Mouse (Mus musculus): ENCODE data around the gene Pld6. TPM values are rescaled to one million over a fixed set of nuclear protein-coding genes. Genes with fewer than 3 reads are reported as not detected.

The Pld6 gene
- total and polyA plus RNA-seq, 3 experiments = 3.1 to 5.5 TPM; not detected in 1

DNA sequence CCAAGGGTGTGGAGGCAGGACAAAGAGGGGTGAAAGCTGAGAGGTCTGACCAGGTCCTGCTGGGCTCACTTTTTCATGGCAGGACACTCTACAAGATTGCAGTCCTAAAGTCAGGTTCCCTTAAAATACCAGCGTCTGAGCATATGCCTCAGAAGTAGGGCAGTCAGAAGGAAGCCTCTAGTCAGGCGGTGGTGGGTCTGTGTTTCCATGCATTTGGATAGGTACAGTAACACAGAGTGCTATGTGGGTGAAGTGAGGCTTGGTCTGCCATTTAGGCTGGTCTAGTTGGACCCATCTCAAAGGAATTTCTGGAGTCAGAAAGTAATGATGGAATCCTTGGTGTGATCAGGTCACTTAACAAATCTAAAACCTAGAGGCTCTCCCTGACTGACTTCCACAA lies 18.1 kb downstream of the Pld6 start:
- Histone ChIP-seq H3K9me3 (replicated peaks; ENCODE audit: insufficient read depth, low read length) (no peaks in the 10 kb centered on the region), H3K36me3 (ENCODE audit: control insufficient read depth in 1 of 2, insufficient read depth in 2 of 2, low read length in 2 of 2) (peaks cover 2 to 20% of the 10 kb centered on the region in 2 experiments)

DNA sequence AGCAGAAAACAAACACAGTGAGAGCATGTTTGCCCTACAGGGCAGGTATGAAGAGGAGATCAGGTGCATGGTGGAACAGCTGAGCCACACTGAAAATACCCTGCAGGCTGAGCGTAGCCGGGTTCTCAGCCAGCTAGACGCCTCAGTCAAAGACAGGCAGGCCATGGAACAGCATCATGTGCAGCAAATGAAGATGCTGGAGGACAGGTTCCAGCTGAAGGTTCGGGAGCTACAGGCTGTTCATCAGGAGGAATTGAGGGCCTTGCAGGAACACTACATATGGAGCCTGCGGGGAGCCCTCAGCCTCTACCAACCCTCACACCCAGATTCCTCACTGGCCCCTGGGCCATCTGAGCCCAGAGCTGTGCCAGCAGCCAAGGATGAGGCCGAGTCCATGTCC lies 26.6 kb downstream of the Pld6 start:
- Histone ChIP-seq H3K9me3 (replicated peaks; ENCODE audit: insufficient read depth, low read length) (no peaks in the 10 kb centered on the region), H3K4me3 (ENCODE audit: control insufficient read depth in 1 of 2, insufficient read depth in 1 of 2, low read depth in 2 of 2, low read length in 2 of 2) (no peak overlapping the region), H3K36me3 (ENCODE audit: control insufficient read depth in 1 of 2, insufficient read depth in 2 of 2, low read length in 2 of 2) (peaks cover 0 to 13% of the 10 kb centered on the region in 2 experiments; a peak in 2 of 4 replicates), H3K27ac (ENCODE audit: control insufficient read depth, low read depth, low read length) (no peak overlapping the region), H3K79me2 (ENCODE audit: control insufficient read depth, insufficient read depth, low read length, poor library complexity) (no peaks in the 10 kb centered on the region), H3K27me3 (ENCODE audit: control insufficient read depth in 1 of 2, insufficient read depth in 2 of 2, low read length in 2 of 2) (no peaks in the 10 kb centered on the region), H3K9ac (ENCODE audit: control insufficient read depth, low read depth, low read length, poor library complexity, severe bottlenecking) (no peak overlapping the region), H3K4me1 (ENCODE audit: control insufficient read depth in 1 of 2, insufficient read depth in 2 of 2, low read length in 2 of 2) (no peaks in the 10 kb centered on the region)
- no peak for TF ChIP-seq RAD21 (IDR thresholded peaks at IDR 0.05; ENCODE audit: low read depth, low read length)
- no peak for TF ChIP-seq ETS1 (IDR thresholded peaks at IDR 0.05; ENCODE audit: low read depth, low read length)
- TF ChIP-seq MAZ (IDR thresholded peaks at IDR 0.05; ENCODE audit: low read depth, low read length) = no peak
- TF ChIP-seq RCOR1 (IDR thresholded peaks at IDR 0.05; ENCODE audit: low read depth, low read length) = no peak
- no peak for TF ChIP-seq SIN3A (IDR thresholded peaks at IDR 0.05; ENCODE audit: low read length)
- no peak for TF ChIP-seq TCF12 (IDR thresholded peaks at IDR 0.05; ENCODE audit: low read depth, low read length)
- no peak for TF ChIP-seq E2F4 (IDR thresholded peaks at IDR 0.05; ENCODE audit: borderline replicate concordance, low read depth, low read length)
- TF ChIP-seq MAFK (IDR thresholded peaks at IDR 0.05; ENCODE audit: borderline replicate concordance, low read depth, low read length) = no peak
- no peak for TF ChIP-seq MYC (IDR thresholded peaks at IDR 0.05; ENCODE audit: low read depth, low read length)
- no peak for TF ChIP-seq JUND (IDR thresholded peaks at IDR 0.05; ENCODE audit: low read depth, low read length)
- no peak for TF ChIP-seq MAX (IDR thresholded peaks at IDR 0.05; ENCODE audit: low read length)
- TF ChIP-seq CTCF (IDR thresholded peaks at IDR 0.05 in 2 of 3, conservative IDR thresholded peaks at IDR 0.05 in 1 of 3; ENCODE audit: control insufficient read depth in 1 of 3, insufficient read depth in 1 of 3, low read depth in 2 of 3, low read length in 3 of 3, poor library complexity in 1 of 3, severe bottlenecking in 1 of 3) = no peak
- TF ChIP-seq NELFE (IDR thresholded peaks at IDR 0.05; ENCODE audit: low read depth, low read length) = no peak
- no peak for TF ChIP-seq BHLHE40 (IDR thresholded peaks at IDR 0.05; ENCODE audit: borderline replicate concordance, low read depth, low read length)
- TF ChIP-seq NRF1 (IDR thresholded peaks at IDR 0.05; ENCODE audit: insufficient read depth, low read depth, low read length, poor library complexity, severe bottlenecking) = no peak
- TF ChIP-seq KAT2A (conservative IDR thresholded peaks at IDR 0.05; ENCODE audit: low read depth, low read length) = no peak
- no peak for TF ChIP-seq GATA1 (IDR thresholded peaks at IDR 0.05; ENCODE audit: low read depth, low read length)
- TF ChIP-seq MYB (IDR thresholded peaks at IDR 0.05; ENCODE audit: low read depth, low read length) = no peak
- DNase-seq (ENCODE audit: low read depth, low spot score) = no peak

More for the DNA sequence above, 18.1 kb downstream of the Pld6 start:
- no peak for DNase-seq (ENCODE audit: low read depth, low spot score)
- Histone ChIP-seq H3K27ac (ENCODE audit: control insufficient read depth, low read depth, low read length) (no peak overlapping the region), H3K79me2 (ENCODE audit: control insufficient read depth, insufficient read depth, low read length, poor library complexity) (no peaks in the 10 kb centered on the region), H3K9ac (ENCODE audit: control insufficient read depth, low read depth, low read length, poor library complexity, severe bottlenecking) (no peak overlapping the region), H3K27me3 (ENCODE audit: control insufficient read depth in 1 of 2, insufficient read depth in 2 of 2, low read length in 2 of 2) (no peaks in the 10 kb centered on the region), H3K4me3 (ENCODE audit: control insufficient read depth in 1 of 2, insufficient read depth in 1 of 2, low read depth in 2 of 2, low read length in 2 of 2) (no peak overlapping the region), H3K4me1 (ENCODE audit: control insufficient read depth in 1 of 2, insufficient read depth in 2 of 2, low read length in 2 of 2) (peaks cover 13 to 22% of the 10 kb centered on the region in 2 experiments)
- TF ChIP-seq MAX (IDR thresholded peaks at IDR 0.05; ENCODE audit: low read length) = no peak
- TF ChIP-seq HCFC1 (IDR thresholded peaks at IDR 0.05; ENCODE audit: low read depth, low read length) = no peak
- no peak for TF ChIP-seq ZKSCAN1 (IDR thresholded peaks at IDR 0.05; ENCODE audit: low read depth, low read length)
- TF ChIP-seq SIN3A (IDR thresholded peaks at IDR 0.05; ENCODE audit: low read length) = no peak
- TF ChIP-seq CHD1 (IDR thresholded peaks at IDR 0.05; ENCODE audit: low read depth, low read length) = no peak
- TF ChIP-seq MAZ (IDR thresholded peaks at IDR 0.05; ENCODE audit: low read depth, low read length) = no peak
- TF ChIP-seq ELF1 (IDR thresholded peaks at IDR 0.05; ENCODE audit: low read depth, low read length) = no peak
- no peak for TF ChIP-seq MXI1 (IDR thresholded peaks at IDR 0.05; ENCODE audit: low read depth, low read length)
- no peak for TF ChIP-seq BHLHE40 (IDR thresholded peaks at IDR 0.05; ENCODE audit: borderline replicate concordance, low read depth, low read length)
- no peak for TF ChIP-seq MEF2A (IDR thresholded peaks at IDR 0.05; ENCODE audit: extremely low read depth, insufficient replicate concordance, low read depth, low read length, poor library complexity, severe bottlenecking)
- no peak for TF ChIP-seq RCOR1 (IDR thresholded peaks at IDR 0.05; ENCODE audit: low read depth, low read length)
- TF ChIP-seq JUND (IDR thresholded peaks at IDR 0.05; ENCODE audit: low read depth, low read length) = no peak
- no peak for TF ChIP-seq TBP (IDR thresholded peaks at IDR 0.05; ENCODE audit: low read depth, low read length)
- no peak for TF ChIP-seq POLR2AphosphoS2 (IDR thresholded peaks at IDR 0.05; ENCODE audit: low read length)
- no peak for TF ChIP-seq UBTF (IDR thresholded peaks at IDR 0.05; ENCODE audit: borderline replicate concordance, insufficient read depth, low read depth, low read length)
- no peak for TF ChIP-seq NRF1 (IDR thresholded peaks at IDR 0.05; ENCODE audit: insufficient read depth, low read depth, low read length, poor library complexity, severe bottlenecking)
- TF ChIP-seq CTCF (IDR thresholded peaks at IDR 0.05 in 2 of 3, conservative IDR thresholded peaks at IDR 0.05 in 1 of 3; ENCODE audit: control insufficient read depth in 1 of 3, insufficient read depth in 1 of 3, low read depth in 2 of 3, low read length in 3 of 3, poor library complexity in 1 of 3, severe bottlenecking in 1 of 3) = no peak
- no peak for TF ChIP-seq EP300 (IDR thresholded peaks at IDR 0.05; ENCODE audit: low read depth in 1 of 2, low read length in 2 of 2)
- TF ChIP-seq ETS1 (IDR thresholded peaks at IDR 0.05; ENCODE audit: low read depth, low read length) = no peak
